Mouse (Mus musculus) limb, embryonic 10.5 days (tissue): Measurements from ENCODE around the gene Tln2. TPM values are rescaled to one million over a fixed set of nuclear protein-coding genes. Genes with fewer than 3 reads are reported as not detected.

Experiments used
- DNase-seq: peaks from one replicate; pipeline ENCODE4 v3.0.0-alpha.2; 2017; ENCODE audit warnings: low spot score
- H3K27ac ChIP-seq: fragments of 300-500 bp; sonication (generic); 2 replicates; pipeline ENCODE4 v1.5.1; 2016; ENCODE audit warnings: mild to moderate bottlenecking
- H3K27me3 ChIP-seq: fragments of 300-500 bp; sonication (generic); 2 replicates; pipeline ENCODE4 v1.6.1; 2016; ENCODE audit warnings: low read depth, mild to moderate bottlenecking; ENCODE audit not compliant: poor library complexity, severe bottlenecking
- H3K36me3 ChIP-seq: fragments of 300-500 bp; sonication (generic); 2 replicates; pipeline ENCODE4 v1.6.1; 2016; ENCODE audit warnings: mild to moderate bottlenecking, moderate library complexity
- H3K4me1 ChIP-seq: fragments of 300-500 bp; sonication (generic); 2 replicates; pipeline ENCODE4 v1.6.1; 2016
- H3K4me3 ChIP-seq: fragments of 300-500 bp; sonication (generic); 2 replicates; pipeline ENCODE4 v1.5.1; 2016; ENCODE audit warnings: mild to moderate bottlenecking, moderate library complexity
- H3K9me3 ChIP-seq: fragments of 300-500 bp; sonication (generic); replicated peaks from 2 replicates; pipeline ENCODE4 v1.6.1; 2016; ENCODE audit warnings: mild to moderate bottlenecking
- WGBS: fragments of 180-500 bp; shearing (Covaris S2); methylation state at CpG from one replicate; pipeline ENCODE4 v1.1.7; 2016; 5-methylcytosine and 5-hydroxymethylcytosine counted together
- polyA plus RNA-seq: library from polyadenylated mRNA; unstranded; fragments of >200 nt; fragmentation: Nextera tagmentation; extraction: Ambion mirVana; gene quantifications from 2 replicates; pipeline ENCODE4 v1.2.1, GENCODE M21; 2016

The Tln2 gene
- polyA plus RNA-seq, 1 experiment from 2014 or later = 40.2 TPM

DNA sequence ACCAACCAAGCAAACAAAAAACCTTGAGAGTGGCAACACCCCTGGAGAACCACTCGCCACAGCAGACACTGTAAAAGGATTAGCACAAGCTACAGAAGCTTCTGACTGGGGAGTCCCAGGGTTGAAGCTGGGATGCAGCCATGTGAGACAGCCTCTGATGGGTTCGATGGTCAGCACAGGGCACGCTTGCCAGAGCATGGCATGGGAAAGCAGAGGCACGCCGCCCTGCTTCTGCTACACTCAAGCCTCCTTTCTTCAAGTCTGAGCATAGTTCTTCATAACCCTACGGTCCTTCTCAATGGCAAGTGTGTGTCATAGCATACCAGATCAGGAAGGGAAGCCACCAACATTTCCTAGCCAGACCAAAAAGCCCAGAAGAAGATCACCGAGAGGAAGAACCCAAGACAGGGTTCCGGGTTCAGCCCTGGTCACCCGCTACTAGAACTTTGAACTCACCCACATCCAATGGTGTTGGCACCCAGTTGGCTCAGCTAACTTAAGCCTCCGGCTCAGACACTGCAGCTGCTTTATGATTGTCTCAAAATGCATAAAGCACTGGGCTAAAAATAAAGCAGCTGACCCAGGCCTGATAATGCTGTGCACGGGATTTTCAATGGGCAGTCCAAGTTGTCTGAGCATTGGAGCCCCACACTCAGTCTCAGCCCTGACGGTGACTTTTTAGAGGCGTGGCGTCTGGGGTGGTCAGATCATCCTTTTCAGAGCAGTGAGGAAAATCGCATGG, 131.0 kb downstream of the Tln2 start:
- peak overlapping the region; percentile 26; the same call in 1 of the 2 replicates for H3K27ac ChIP-seq
- H3K4me1 ChIP-seq = peaks cover 20% of the 10 kb centered on the region
- no peaks in the 10 kb centered on the region for H3K27me3 ChIP-seq
- no peak for DNase-seq
- H3K4me3 ChIP-seq = no peak overlapping the region
- no peaks in the 10 kb centered on the region for H3K9me3 ChIP-seq
- no peaks in the 10 kb centered on the region for H3K36me3 ChIP-seq
- 91% methylated on average over 15 of the region's 15 CpGs for WGBS

DNA sequence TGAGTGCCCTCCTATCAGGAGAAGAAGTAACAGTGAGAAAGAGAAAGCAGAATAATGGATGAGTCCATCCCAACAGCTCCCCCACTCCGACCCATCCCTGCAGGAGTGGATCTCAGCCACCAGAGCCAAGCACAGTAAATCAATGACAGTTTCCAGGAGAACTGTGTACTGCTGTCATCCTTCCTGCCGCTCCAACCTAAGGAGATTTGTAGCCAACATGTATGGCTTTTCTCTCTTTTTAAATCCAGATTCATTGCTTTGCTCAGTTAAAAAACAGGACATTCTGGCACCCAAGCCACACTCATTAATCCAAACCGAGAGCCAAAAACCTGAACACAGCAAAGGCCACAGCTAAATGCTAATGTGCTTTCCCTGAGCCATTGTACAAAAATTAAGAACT, 133.2 kb downstream of the Tln2 start:
- DNase-seq = no peak
- Histone ChIP-seq H3K27ac (no peak overlapping the region), H3K4me3 (no peak overlapping the region), H3K9me3 (no peaks in the 10 kb centered on the region), H3K4me1 (peaks cover 11% of the 10 kb centered on the region), H3K36me3 (no peaks in the 10 kb centered on the region), H3K27me3 (no peaks in the 10 kb centered on the region)
- 70% methylated on average over 3 of the region's 3 CpGs for WGBS

DNA sequence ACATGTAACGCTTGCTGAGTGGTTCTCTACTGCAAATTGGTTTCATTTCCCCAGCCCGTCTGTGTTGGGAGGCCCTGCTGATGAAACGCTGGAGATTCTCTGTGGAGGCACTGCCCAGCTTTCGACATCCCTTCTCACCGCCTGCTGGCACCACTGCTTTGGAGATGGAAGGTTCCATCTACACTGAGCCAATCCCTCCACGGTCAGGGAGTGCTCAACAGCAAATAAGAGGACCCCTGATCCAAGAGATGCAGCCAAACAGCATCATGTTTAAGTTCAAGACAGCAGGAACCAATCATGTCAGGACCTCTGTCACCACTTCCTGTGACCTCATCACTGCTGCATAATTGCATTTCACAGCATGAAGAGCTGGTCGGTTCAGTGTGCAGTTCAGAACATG, 135.4 kb downstream of the Tln2 start:
- H3K36me3 ChIP-seq = no peaks in the 10 kb centered on the region; the same call in 1 of the 2 replicates
- peak overlapping the region; percentile 46; the same call in 1 of the 2 replicates for H3K27ac ChIP-seq
- WGBS = 72% methylated on average over 7 of the region's 7 CpGs
- no peak overlapping the region for H3K4me3 ChIP-seq
- peaks cover 10% of the 10 kb centered on the region for H3K4me1 ChIP-seq
- no peak for DNase-seq
- H3K9me3 ChIP-seq = no peaks in the 10 kb centered on the region
- H3K27me3 ChIP-seq = no peaks in the 10 kb centered on the region

DNA sequence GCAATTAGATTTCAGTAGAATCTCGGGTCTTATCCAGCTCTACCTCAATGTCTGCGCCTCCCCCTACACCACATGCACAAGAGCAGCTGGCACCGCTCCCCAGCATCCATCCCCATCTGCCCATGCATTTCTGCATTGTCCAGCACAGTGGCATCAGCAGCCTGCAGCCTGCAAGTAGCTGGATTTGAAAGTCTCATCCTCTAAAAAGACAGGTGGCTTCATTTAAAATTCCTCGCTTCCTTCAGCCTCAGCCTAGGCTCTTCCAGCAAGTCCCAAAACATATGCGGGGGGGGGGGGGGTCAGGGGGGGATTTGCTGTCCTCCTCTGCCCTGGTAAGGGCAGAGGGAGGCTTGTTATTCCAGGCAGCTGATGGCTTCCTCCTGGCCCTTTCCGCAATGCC, 141.4 kb downstream of the Tln2 start:
- DNase-seq = no peak
- H3K27ac ChIP-seq = peak overlapping the region; percentile 26; the same call in 1 of the 2 replicates
- H3K4me1 ChIP-seq = peaks cover 11% of the 10 kb centered on the region
- no peaks in the 10 kb centered on the region; the same call in 1 of the 2 replicates for H3K36me3 ChIP-seq
- WGBS = 60% methylated on average over 6 of the region's 6 CpGs
- H3K9me3 ChIP-seq = no peaks in the 10 kb centered on the region
- H3K27me3 ChIP-seq = no peaks in the 10 kb centered on the region
- no peak overlapping the region for H3K4me3 ChIP-seq

DNA sequence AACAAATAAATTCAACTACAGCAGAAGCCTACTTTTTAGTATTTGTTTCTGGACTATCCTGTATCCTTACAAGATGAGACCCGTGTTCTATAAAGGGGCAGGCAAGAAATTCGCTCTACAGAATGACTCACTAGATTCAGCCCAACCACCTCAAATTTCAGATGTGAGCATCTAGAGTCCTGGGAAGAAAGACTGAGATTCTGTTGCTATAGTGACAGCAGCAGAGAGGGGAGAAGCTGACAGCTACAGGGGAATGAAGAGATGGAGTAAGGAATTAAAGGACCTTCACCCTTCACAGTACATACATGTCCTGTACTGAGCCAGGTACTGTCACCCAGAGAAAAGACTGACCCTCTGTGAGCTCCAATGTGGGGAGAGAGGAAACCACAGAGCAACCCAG, 148.8 kb downstream of the Tln2 start:
- H3K27ac ChIP-seq = no peak overlapping the region
- 93% methylated on average over 2 of the region's 2 CpGs for WGBS
- no peaks in the 10 kb centered on the region for H3K4me1 ChIP-seq
- no peak overlapping the region for H3K4me3 ChIP-seq
- no peaks in the 10 kb centered on the region for H3K36me3 ChIP-seq
- no peaks in the 10 kb centered on the region for H3K27me3 ChIP-seq
- H3K9me3 ChIP-seq = no peaks in the 10 kb centered on the region
- DNase-seq = no peak

DNA sequence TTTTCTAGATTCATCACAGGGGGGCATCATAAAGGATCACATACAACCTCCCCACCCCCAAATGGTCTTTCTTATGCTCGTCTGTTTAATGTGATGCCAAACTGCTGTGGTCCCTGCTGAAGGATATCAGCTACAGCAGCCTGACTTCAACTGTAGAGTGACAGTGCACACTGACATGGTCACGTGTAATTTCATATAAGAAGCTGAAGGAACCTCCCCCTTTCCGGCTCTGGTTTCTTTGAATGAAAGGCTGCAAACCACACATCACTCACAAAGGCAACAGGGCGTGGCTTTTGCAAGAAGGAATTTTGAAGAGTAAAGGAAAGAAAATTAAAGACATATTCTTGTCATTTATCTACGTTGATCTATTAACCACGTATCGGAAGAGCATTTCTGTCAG, 154.8 kb downstream of the Tln2 start:
- H3K4me1 ChIP-seq = no peaks in the 10 kb centered on the region
- no peaks in the 10 kb centered on the region for H3K9me3 ChIP-seq
- DNase-seq = no peak
- H3K27ac ChIP-seq = no peak overlapping the region
- no peaks in the 10 kb centered on the region for H3K27me3 ChIP-seq
- H3K4me3 ChIP-seq = no peak overlapping the region
- WGBS = 92% methylated on average over 7 of the region's 7 CpGs
- no peaks in the 10 kb centered on the region for H3K36me3 ChIP-seq

DNA sequence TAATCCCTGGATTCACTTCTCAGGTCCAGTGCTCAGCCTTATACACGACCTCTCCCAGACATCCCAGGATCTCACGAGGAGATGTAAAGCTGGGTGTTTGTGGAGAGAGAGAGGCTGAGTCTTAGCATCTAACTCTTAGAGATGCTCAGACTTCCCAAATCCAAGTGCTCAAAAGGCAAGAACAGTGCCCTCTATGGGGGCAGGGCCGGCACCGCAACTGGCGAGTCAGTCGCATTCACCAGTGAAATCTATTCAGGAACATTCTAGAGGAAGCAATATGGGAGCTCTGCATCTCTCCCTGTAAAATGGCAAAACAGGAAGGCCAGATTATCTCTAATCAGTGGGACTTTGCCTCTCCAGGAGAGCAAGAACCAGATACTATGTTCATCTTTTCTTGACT, 159.9 kb downstream of the Tln2 start:
- Histone ChIP-seq H3K4me1 (no peaks in the 10 kb centered on the region), H3K9me3 (no peaks in the 10 kb centered on the region), H3K27ac (no peak overlapping the region), H3K36me3 (peaks cover 5% of the 10 kb centered on the region; the same call in 1 of the 2 replicates), H3K4me3 (no peak overlapping the region), H3K27me3 (no peaks in the 10 kb centered on the region)
- WGBS = 87% methylated on average over 6 of the region's 6 CpGs
- no peak for DNase-seq

DNA sequence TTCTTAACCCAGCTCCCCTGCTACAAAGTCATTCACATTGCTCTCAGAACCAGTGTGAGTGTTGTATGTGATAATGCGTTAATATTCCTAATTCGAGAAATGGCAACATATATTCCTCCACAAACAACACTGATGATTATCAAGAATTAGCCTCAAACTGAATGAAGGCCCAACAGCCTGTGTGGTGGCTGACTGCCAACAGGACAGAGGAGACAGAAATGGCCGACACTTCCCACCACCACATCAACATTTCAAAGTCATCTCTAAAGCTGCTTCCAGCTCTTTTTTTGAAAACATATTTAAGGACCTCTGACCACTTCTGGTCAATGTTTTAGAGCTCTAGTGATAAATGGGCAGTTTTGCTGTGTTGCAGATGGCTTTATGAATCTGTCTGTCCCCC, 161.7 kb downstream of the Tln2 start:
- no peaks in the 10 kb centered on the region for H3K9me3 ChIP-seq
- H3K27ac ChIP-seq = no peak overlapping the region
- peaks cover 5% of the 10 kb centered on the region; the same call in 1 of the 2 replicates for H3K36me3 ChIP-seq
- no peak overlapping the region for H3K4me3 ChIP-seq
- WGBS = 92% methylated on average over 3 of the region's 3 CpGs
- no peak for DNase-seq
- H3K27me3 ChIP-seq = no peaks in the 10 kb centered on the region
- H3K4me1 ChIP-seq = no peaks in the 10 kb centered on the region

DNA sequence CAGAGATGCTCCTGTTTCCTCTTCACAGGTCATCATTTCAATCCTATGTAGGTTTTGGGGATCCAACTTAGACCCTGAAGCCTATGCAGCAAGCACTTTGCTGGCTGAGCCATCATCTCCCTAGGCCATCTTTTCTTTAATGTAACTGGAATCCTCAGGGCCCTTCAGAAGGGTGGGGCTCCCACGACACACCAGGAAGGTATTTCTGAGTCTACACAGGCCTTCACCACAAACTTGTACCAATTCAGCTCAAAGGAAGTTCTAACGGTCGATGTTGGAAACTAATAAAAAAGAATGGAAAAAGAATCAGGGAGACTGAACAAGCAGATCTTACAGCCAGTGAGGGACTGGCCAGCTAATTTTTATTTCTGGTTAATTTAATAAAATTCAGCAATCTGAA, 163.1 kb downstream of the Tln2 start:
- H3K4me1 ChIP-seq = no peaks in the 10 kb centered on the region
- no peak overlapping the region for H3K4me3 ChIP-seq
- peaks cover 5% of the 10 kb centered on the region; the same call in 1 of the 2 replicates for H3K36me3 ChIP-seq
- WGBS = 91% methylated on average over 3 of the region's 3 CpGs
- DNase-seq = no peak
- no peaks in the 10 kb centered on the region for H3K9me3 ChIP-seq
- no peaks in the 10 kb centered on the region for H3K27me3 ChIP-seq
- no peak overlapping the region for H3K27ac ChIP-seq

DNA sequence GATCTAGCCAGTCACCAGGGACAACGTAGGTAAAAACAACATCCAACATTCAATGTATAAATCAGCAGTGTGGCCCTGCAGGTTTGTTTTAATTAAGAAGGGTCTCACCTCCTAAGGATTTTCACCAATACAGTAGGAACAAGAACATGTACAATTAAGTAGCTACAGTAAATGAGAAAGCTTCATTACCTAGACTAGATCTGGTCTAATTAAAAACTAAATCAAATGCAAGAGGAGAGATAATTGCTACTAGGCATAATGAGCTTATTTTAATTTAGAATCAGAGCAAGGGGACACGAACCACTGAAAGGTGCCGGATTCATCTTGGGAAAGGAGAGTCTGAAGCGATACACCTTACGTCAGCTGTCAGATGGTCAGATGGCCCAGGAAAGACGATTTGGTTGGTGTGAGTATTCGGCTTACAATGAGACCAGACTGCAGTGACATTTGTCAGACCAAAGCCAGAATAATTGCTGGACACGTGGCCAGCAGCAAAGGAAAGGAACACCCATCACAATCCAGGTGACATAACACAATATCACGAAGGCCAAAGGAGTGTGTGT, 175.4 kb downstream of the Tln2 start:
- no peak overlapping the region for H3K27ac ChIP-seq
- no peaks in the 10 kb centered on the region for H3K27me3 ChIP-seq
- no peak overlapping the region for H3K4me3 ChIP-seq
- WGBS = 90% methylated on average over 9 of the region's 9 CpGs
- no peaks in the 10 kb centered on the region for H3K9me3 ChIP-seq
- DNase-seq = no peak
- peaks cover 18% of the 10 kb centered on the region for H3K36me3 ChIP-seq
- no peaks in the 10 kb centered on the region for H3K4me1 ChIP-seq

DNA sequence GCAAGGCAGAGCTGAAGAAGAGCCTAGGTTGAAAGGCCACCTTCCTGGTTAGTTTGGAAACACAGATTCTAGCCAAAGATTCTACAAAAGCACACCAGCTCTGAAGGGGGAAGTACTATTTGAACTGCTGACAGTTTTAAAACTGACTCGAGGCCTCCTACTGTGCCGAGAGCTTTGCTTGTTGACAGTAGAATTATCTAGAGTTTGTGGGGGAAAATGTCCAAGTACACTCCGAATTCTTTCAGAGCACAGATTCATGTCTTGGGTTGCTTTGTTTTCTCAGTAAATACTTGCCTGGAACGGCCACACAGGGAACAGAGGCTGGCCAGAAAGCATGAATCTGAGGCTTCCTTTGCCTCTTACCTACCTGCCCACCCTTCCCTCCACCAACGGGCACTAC, 179.4 kb downstream of the Tln2 start:
- no peaks in the 10 kb centered on the region for H3K27me3 ChIP-seq
- peaks cover 9% of the 10 kb centered on the region for H3K36me3 ChIP-seq
- no peaks in the 10 kb centered on the region for H3K9me3 ChIP-seq
- WGBS = 82% methylated on average over 5 of the region's 5 CpGs
- H3K4me3 ChIP-seq = no peak overlapping the region
- H3K27ac ChIP-seq = no peak overlapping the region
- no peak for DNase-seq
- no peaks in the 10 kb centered on the region for H3K4me1 ChIP-seq

DNA sequence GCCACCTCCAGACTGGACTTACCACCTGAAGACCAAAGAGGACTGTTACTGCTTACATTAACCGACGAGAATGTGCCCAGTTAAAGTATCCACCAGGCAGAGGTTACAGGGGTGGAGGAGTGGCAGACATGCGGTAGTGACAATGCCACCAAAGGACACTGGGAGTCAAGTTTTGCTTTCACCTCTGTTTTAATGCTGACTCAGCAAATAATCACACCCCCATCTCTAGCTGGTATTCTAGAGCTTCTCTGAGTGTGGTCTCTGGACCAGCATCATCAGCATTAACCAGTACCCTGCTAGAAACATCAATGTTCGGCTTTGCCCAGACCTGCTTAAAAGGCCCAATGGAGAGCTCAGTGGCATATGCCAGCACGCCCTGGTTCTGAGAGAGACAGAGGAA, 180.7 kb downstream of the Tln2 start:
- DNase-seq = no peak
- Histone ChIP-seq H3K4me3 (no peak overlapping the region), H3K4me1 (no peaks in the 10 kb centered on the region), H3K9me3 (no peaks in the 10 kb centered on the region), H3K27ac (no peak overlapping the region), H3K36me3 (peaks cover 9% of the 10 kb centered on the region), H3K27me3 (no peaks in the 10 kb centered on the region)
- 94% methylated on average over 5 of the region's 5 CpGs for WGBS

DNA sequence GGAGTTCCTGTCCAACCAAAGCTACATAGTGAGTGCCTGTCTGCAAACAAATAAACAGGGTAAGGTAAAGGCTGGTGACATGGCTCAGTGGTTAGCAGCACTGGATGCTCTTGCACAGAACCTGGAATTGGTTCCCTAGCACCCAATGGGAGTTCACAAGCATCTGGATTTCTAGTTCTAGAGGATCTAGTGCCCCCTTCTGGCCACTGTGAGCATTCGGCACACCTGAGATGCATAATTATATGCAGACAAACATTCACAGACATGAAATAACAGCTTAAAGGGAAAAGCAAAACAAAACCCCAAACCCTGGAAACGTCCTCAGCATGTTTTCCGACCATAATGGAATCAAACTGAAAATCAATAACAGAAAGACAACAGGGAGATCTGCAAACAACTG, 191.4 kb downstream of the Tln2 start:
- 95% methylated on average over 3 of the region's 3 CpGs for WGBS
- no peaks in the 10 kb centered on the region for H3K27me3 ChIP-seq

More for the DNA sequence above, 191.4 kb downstream of the Tln2 start:
- DNase-seq = no peak
- no peak overlapping the region for H3K27ac ChIP-seq
- no peaks in the 10 kb centered on the region for H3K4me1 ChIP-seq
- H3K9me3 ChIP-seq = no peaks in the 10 kb centered on the region
- H3K36me3 ChIP-seq = peaks cover 46% of the 10 kb centered on the region
- no peak overlapping the region for H3K4me3 ChIP-seq
